Mouse (Mus musculus): ENCODE measurements at regions not wholly inside any gene's neighbourhood (a gene's known extent, or its start where the extent isn't known, plus 50 kb on each side); places are given as distances from the start of the nearest gene placed in this dataset.
"Not testable (repeated sequence)": the region's sequence is repeated elsewhere in the genome, so short reads cannot be mapped to it uniquely, and the experiment has no call there.

- Histone ChIP-seq H3K9me3 (no peaks in the 10 kb centered on the region), H3K27me3 (ENCODE audit: insufficient read depth, poor library complexity, severe bottlenecking) (no peaks in the 10 kb centered on the region)
- 63% methylated on average over 7 of the region's 7 CpGs for WGBS
Observed at GRCm38 (mm10) chr10:11515144-11515543, 171.9 kb downstream of the Epm2a start.

DNA sequence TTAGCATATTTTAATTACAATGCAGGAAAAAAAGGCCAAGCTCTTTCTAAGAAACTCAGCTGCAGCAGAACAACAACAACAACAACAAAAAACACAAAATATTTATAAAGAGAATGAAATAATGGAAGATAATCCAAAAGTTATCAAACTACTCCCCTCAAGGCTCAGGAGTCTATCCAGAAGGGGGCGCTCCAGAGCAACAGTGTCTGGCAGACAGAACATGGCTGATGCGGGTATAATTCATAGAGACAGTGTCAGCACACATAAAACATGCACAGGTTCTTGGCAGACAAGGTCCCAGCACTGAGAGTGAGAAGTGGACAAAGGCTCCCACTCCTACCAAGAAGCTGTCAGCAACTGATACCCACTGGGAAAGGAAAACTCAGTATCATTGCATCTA lies 173.9 kb downstream of the Epm2a start:
- no peaks in the 10 kb centered on the region for H3K9me3 ChIP-seq
- no peak for DNase-seq (ENCODE audit: low spot score)

More at GRCm38 (mm10) chr10:11515144-11515543, 171.9 kb downstream of the Epm2a start:
- DNase-seq (ENCODE audit: low spot score): no peak
- no peaks in the 10 kb centered on the region for H3K4me1 ChIP-seq
- H3K27ac ChIP-seq: no peak overlapping the region
- no peaks in the 10 kb centered on the region for H3K36me3 ChIP-seq
- H3K4me3 ChIP-seq: no peak overlapping the region

DNA sequence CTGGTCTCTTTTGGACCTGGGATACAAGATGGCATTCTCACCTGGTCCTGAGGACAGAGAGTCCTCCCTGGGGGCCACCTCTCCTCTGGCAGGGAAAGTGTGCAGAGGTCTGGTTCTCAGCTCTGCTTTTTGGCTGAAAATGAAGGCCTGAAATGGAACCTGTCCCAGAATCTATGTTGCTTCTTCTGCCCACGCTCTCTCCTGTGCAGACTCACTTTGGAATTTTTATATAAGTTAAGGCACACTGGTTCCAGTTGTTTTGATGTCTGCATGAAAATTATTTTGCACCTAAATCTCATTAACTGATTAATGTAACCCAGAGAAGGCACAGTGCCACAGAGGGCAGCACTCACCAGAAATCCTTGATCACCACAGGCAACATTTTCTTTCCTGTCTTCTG lies 188.1 kb downstream of the Epm2a start:
- DNase-seq (ENCODE audit: low spot score): no peak
- Histone ChIP-seq H3K9me3 (no peaks in the 10 kb centered on the region), H3K4me1 (no peaks in the 10 kb centered on the region), H3K4me3 (no peak overlapping the region), H3K27ac (no peak overlapping the region), H3K36me3 (no peaks in the 10 kb centered on the region), H3K27me3 (ENCODE audit: insufficient read depth, poor library complexity, severe bottlenecking) (no peaks in the 10 kb centered on the region)
- WGBS: 85% methylated on average over 1 of the region's 1 CpGs

More for the DNA sequence above, 173.9 kb downstream of the Epm2a start:
- no peaks in the 10 kb centered on the region for H3K36me3 ChIP-seq
- no peak overlapping the region for H3K27ac ChIP-seq
- H3K27me3 ChIP-seq (ENCODE audit: insufficient read depth, poor library complexity, severe bottlenecking): no peaks in the 10 kb centered on the region
- WGBS: 63% methylated on average over 2 of the region's 2 CpGs
- no peaks in the 10 kb centered on the region for H3K4me1 ChIP-seq
- no peak overlapping the region for H3K4me3 ChIP-seq

DNA sequence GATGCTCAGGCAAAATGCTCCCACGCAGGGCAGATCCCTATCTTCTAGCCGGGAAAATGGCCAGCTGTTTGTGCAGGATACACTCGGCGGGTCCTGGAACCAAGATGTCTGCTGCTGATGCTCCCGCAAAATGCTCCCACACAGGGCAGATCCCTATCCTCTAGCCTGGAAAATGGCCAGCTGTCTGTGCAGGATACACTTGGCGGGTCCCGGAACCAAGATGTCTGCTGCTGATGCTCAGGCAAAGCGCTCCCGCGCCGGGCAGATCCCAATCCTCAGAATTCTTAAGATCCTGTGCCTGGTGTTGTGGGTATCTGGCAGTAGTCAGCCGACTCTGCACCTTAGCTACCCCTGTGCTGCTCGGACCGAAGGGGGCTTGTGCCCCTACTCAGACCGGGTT lies 212.2 kb downstream of the Epm2a start:
- 85% methylated on average over 15 of the region's 15 CpGs for WGBS
- H3K9me3 ChIP-seq, H3K27ac ChIP-seq: not testable (repeated sequence)

GRCm38 (mm10) chr10:11570523-11571055 lies 227.4 kb downstream of the Epm2a start:
- no peak overlapping the region for H3K27ac ChIP-seq
- H3K36me3 ChIP-seq: no peaks in the 10 kb centered on the region
- 78% methylated on average over 4 of the region's 4 CpGs for WGBS
- no peaks in the 10 kb centered on the region for H3K27me3 ChIP-seq (ENCODE audit: insufficient read depth, poor library complexity, severe bottlenecking)
- no peaks in the 10 kb centered on the region for H3K4me1 ChIP-seq
- no peaks in the 10 kb centered on the region for H3K9me3 ChIP-seq
- no peak for DNase-seq (ENCODE audit: low spot score)
- no peak overlapping the region for H3K4me3 ChIP-seq

More for the DNA sequence above, 212.2 kb downstream of the Epm2a start:
- not testable (repeated sequence) for H3K27me3 ChIP-seq (ENCODE audit: insufficient read depth, poor library complexity, severe bottlenecking); DNase-seq (ENCODE audit: low spot score); H3K36me3 ChIP-seq; H3K4me3 ChIP-seq; H3K4me1 ChIP-seq

DNA sequence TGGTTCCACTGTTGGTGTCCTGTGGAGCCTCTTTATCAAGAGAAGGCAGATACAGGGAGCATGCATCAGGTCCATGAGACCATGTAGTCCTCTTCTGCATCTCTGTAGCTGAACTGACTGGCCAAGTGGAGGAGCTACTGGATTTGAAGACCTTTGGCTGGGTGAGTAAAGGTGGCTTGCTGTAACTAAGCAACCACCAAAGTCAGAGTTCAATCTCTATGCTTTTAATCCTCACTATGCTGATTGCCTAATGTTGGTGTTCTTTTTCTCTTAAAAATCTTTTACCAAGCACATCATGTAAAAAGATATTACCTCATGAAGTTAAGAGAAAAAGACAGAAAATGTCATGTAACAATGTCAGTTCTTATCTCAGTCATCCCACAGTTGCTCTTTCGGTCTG lies 265.2 kb downstream of the Epm2a start:
- no peaks in the 10 kb centered on the region for H3K4me1 ChIP-seq
- no peak overlapping the region for H3K27ac ChIP-seq

DNA sequence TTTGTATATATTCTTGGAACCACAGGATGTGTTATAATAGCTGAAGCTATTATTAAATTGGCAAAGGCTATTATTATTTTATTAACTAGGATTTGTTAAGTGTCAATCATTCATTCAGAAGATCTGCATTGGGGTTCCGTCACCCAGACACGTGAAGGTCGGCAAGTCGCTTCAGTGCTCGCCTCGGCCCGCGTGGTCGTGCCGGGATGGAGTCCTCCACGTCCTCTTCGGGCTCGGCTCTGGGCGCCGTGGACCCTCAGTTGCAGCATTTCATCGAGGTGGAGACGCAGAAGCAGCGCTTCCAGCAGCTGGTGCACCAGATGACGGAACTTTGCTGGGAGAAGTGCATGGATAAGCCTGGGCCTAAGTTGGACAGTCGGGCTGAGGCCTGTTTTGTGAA lies 265.9 kb downstream of the Epm2a start:
- DNase-seq (ENCODE audit: low spot score); H3K36me3 ChIP-seq; H3K4me3 ChIP-seq; H3K9me3 ChIP-seq; H3K27ac ChIP-seq; H3K27me3 ChIP-seq (ENCODE audit: insufficient read depth, poor library complexity, severe bottlenecking); H3K4me1 ChIP-seq: not testable (repeated sequence)
- WGBS: 89% methylated on average over 20 of the region's 20 CpGs

More for the DNA sequence above, 265.2 kb downstream of the Epm2a start:
- no peaks in the 10 kb centered on the region for H3K27me3 ChIP-seq (ENCODE audit: insufficient read depth, poor library complexity, severe bottlenecking)
- DNase-seq (ENCODE audit: low spot score): no peak
- no peaks in the 10 kb centered on the region for H3K9me3 ChIP-seq
- WGBS: 88% methylated on average over 1 of the region's 1 CpGs
- no peaks in the 10 kb centered on the region for H3K36me3 ChIP-seq
- H3K4me3 ChIP-seq: no peak overlapping the region

DNA sequence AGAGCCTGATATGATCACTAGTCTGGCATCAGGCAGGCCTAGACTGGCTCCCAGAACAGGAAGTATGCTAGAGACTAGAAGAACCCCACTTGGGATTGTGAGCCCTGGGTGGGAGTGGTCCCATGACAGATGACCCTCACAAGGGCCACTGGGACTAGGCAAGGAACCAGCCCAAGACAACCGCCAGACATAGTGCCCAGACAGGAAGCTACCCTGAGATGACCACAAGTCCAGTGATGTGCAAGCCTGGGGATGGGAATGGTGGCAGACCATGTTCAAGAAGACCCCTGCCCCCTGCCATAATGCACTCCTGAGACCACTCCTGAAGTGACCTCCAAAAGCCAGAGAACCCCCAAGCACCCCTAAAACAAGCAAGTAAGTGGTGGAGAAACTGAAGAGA lies 304.9 kb downstream of the Epm2a start:
- Histone ChIP-seq H3K4me3 (no peak overlapping the region), H3K27ac (no peak overlapping the region), H3K9me3 (peaks cover 4% of the 10 kb centered on the region; the same call in 1 of the 2 replicates), H3K27me3 (ENCODE audit: insufficient read depth, poor library complexity, severe bottlenecking) (no peaks in the 10 kb centered on the region), H3K4me1 (no peaks in the 10 kb centered on the region), H3K36me3 (no peaks in the 10 kb centered on the region)
- WGBS: 70% methylated on average over 1 of the region's 1 CpGs
- no peak for DNase-seq (ENCODE audit: low spot score)

DNA sequence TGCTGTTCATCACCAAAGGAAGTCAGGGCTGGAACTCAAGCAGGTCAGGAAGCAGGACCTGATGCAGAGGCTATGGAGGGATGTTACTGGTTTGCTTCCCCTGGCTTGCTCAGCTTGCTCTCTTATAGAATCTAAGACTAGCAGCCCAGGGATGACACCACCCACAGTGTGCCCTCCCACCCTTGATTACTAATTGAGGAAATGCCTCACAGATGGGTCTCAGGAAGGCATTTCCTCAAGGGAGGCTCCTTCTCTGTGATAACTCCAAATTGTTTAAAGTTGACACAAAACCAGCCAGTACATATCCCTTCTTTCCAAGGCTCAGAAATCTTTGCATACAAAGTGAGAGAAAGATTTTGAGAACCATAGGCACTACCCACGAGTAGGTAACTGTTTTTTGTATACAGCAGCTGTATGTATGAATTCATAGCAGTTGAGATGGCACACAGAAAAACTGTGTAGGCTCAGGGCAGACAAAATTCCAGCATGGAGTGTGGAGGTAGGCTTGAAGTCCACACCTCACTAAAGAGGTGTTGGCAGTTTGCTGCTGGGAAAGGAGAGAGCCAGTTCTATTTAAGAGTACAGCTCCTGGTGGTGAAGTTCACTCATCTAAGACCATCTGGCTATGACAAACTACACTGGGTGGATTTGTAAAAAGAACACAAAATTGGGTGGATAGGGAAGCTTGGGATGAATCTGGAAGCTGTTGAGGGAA lies 317.0 kb downstream of the Epm2a start:
- Histone ChIP-seq H3K4me1 (no peaks in the 10 kb centered on the region), H3K27me3 (ENCODE audit: insufficient read depth, poor library complexity, severe bottlenecking) (no peaks in the 10 kb centered on the region), H3K36me3 (no peaks in the 10 kb centered on the region), H3K27ac (no peak overlapping the region), H3K4me3 (no peak overlapping the region), H3K9me3 (0 out of 2 replicates have a peak, but pooled peaks cover 3% of the 10 kb centered on the region)
- 45% methylated on average over 1 of the region's 1 CpGs for WGBS
- DNase-seq (ENCODE audit: low spot score): no peak

- Histone ChIP-seq H3K27ac (no peak overlapping the region), H3K9me3 (0 out of 2 replicates have a peak, but pooled peaks cover 3% of the 10 kb centered on the region), H3K36me3 (no peaks in the 10 kb centered on the region), H3K4me3 (no peak overlapping the region), H3K4me1 (no peaks in the 10 kb centered on the region), H3K27me3 (ENCODE audit: insufficient read depth, poor library complexity, severe bottlenecking) (no peaks in the 10 kb centered on the region)
- DNase-seq (ENCODE audit: low spot score): no peak
- WGBS: 61% methylated on average over 5 of the region's 5 CpGs
Observed at GRCm38 (mm10) chr10:11661660-11662250, 318.6 kb downstream of the Epm2a start.

GRCm38 (mm10) chr10:11709742-11710141 lies 366.5 kb downstream of the Epm2a start:
- H3K4me3 ChIP-seq: no peak overlapping the region
- no peaks in the 10 kb centered on the region for H3K36me3 ChIP-seq
- H3K4me1 ChIP-seq: no peaks in the 10 kb centered on the region
- 90% methylated on average over 2 of the region's 2 CpGs for WGBS
- H3K27ac ChIP-seq: no peak overlapping the region
- no peaks in the 10 kb centered on the region for H3K9me3 ChIP-seq
- DNase-seq (ENCODE audit: low spot score): no peak
- H3K27me3 ChIP-seq (ENCODE audit: insufficient read depth, poor library complexity, severe bottlenecking): no peaks in the 10 kb centered on the region

- Histone ChIP-seq H3K9me3 (no peaks in the 10 kb centered on the region), H3K27me3 (ENCODE audit: insufficient read depth, poor library complexity, severe bottlenecking) (no peaks in the 10 kb centered on the region), H3K4me1 (no peaks in the 10 kb centered on the region), H3K36me3 (no peaks in the 10 kb centered on the region), H3K27ac (no peak overlapping the region), H3K4me3 (no peak overlapping the region)
- DNase-seq (ENCODE audit: low spot score): no peak
- WGBS: 79% methylated on average over 7 of the region's 7 CpGs
Observed at GRCm38 (mm10) chr10:11724775-11725174, 381.6 kb downstream of the Epm2a start.

GRCm38 (mm10) chr10:11729536-11729935 lies 386.3 kb downstream of the Epm2a start:
- no peaks in the 10 kb centered on the region for H3K36me3 ChIP-seq
- H3K27me3 ChIP-seq (ENCODE audit: insufficient read depth, poor library complexity, severe bottlenecking): no peaks in the 10 kb centered on the region
- no peak for DNase-seq (ENCODE audit: low spot score)
- no peaks in the 10 kb centered on the region for H3K4me1 ChIP-seq
- H3K27ac ChIP-seq: no peak overlapping the region
- no peaks in the 10 kb centered on the region for H3K9me3 ChIP-seq
- no peak overlapping the region for H3K4me3 ChIP-seq
- 80% methylated on average over 2 of the region's 2 CpGs for WGBS
